Mouse (Mus musculus): Measurements from ENCODE around the gene Gp1bb.

DNA sequence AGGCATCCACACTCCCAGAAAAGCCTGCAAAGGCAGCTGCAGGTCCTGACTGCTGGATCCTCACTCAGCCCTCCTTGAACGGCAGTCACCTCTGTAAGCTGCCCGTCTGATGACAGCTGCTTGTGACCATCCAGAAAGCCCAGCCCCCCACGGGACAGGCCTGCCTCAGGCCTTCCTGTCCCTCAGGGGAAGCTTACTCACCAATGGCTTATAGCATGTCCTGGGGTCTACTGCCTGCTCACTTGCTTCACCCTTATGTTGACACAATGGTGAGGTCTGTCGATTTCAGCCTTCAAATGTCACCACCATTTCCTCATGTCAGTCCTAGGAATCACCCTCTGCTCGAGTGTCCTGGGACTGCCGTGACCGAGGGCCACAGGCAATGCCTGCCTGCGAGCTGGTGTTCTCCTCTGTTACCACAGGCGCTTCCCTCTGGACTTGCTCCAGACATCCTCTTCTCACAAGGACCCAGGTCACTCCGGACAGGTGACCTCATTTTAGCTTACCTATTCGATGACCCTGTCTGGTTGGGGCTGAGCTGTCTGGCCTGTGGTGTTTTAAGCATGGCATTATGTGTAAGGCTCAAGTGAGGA, 21.3 kb upstream of the Gp1bb start:
- TF ChIP-seq EP300 (IDR thresholded peaks at IDR 0.05), result no peak
- no peak for TF ChIP-seq CTCF (IDR thresholded peaks at IDR 0.05)
